Mouse (Mus musculus) embryonic facial prominence, embryonic 11.5 days (tissue): ENCODE measurements around the gene Prickle3. TPM values are rescaled to one million over a fixed set of nuclear protein-coding genes. Genes with fewer than 3 reads are reported as not detected.
A peak's percentile ranks its signal among the peaks of the same experiment; 100 is the strongest.

ENCODE experiments used
- ATAC-seq: fragments of 200-750 bp; cut with Nextera tagmentation; replicated peaks from 2 replicates; pipeline ENCODE4 v1.8.0; 2017; ENCODE audit warnings: low read depth; ENCODE audit not compliant: insufficient number of reproducible peaks, low FRiP score, low TSS enrichment
- DNase-seq: peaks from one replicate; pipeline ENCODE4 v3.0.0-alpha.2; 2015; ENCODE audit warnings: low spot score
- H3K27ac ChIP-seq: fragments of 300-500 bp; sonication (generic); replicated peaks from 2 replicates; pipeline ENCODE4 v1.5.1; 2014; ENCODE audit warnings: mild to moderate bottlenecking, low read depth, low read length, control low read depth
- H3K27me3 ChIP-seq: fragments of 300-500 bp; sonication (generic); 2 replicates; pipeline ENCODE4 v1.6.1; 2014; ENCODE audit warnings: mild to moderate bottlenecking, low read length, moderate library complexity, mixed read lengths; ENCODE audit not compliant: control insufficient read depth, insufficient read depth
- H3K36me3 ChIP-seq: fragments of 300-500 bp; sonication (generic); replicated peaks from 2 replicates; pipeline ENCODE4 v1.6.1; 2014; ENCODE audit warnings: low read depth, mild to moderate bottlenecking, low read length, moderate library complexity, mixed read lengths; ENCODE audit not compliant: control insufficient read depth, insufficient read depth
- H3K4me1 ChIP-seq: fragments of 300-500 bp; sonication (generic); 2 replicates; pipeline ENCODE4 v1.6.1; 2014; ENCODE audit warnings: low read length, mixed read lengths; ENCODE audit not compliant: control insufficient read depth, insufficient read depth
- H3K4me2 ChIP-seq: fragments of 300-500 bp; sonication (generic); 2 replicates; pipeline ENCODE4 v1.6.1; 2014; ENCODE audit warnings: low read depth, mild to moderate bottlenecking, control low read depth, low read length, moderate library complexity
- H3K4me3 ChIP-seq: fragments of 300-500 bp; sonication (generic); 2 replicates; pipeline ENCODE4 v1.5.1; 2014; ENCODE audit warnings: low read depth, low read length, control low read depth
- H3K9ac ChIP-seq: fragments of 300-500 bp; sonication (generic); replicated peaks from 2 replicates; pipeline ENCODE4 v1.6.1; 2014; ENCODE audit warnings: mild to moderate bottlenecking, control low read depth, low read length
- H3K9me3 ChIP-seq: fragments of 300-500 bp; sonication (generic); replicated peaks from 2 replicates; pipeline ENCODE4 v1.6.1; 2016; ENCODE audit warnings: mild to moderate bottlenecking, low read length, inconsistent platforms, mixed read lengths; ENCODE audit not compliant: control insufficient read depth
- WGBS: fragments of 180-500 bp; shearing (Covaris S2); extraction: QIAGEN DNeasy Blood & Tissue Kit; methylation state at CpG from one replicate; pipeline ENCODE4 v1.1.7; 2014; 5-methylcytosine and 5-hydroxymethylcytosine counted together
- polyA plus RNA-seq: library from polyadenylated mRNA; unstranded; fragments of >200 nt; fragmentation: Nextera tagmentation; extraction: Ambion mirVana; gene quantifications from 2 replicates; pipeline ENCODE4 v1.2.1, GENCODE M21; 2014

The Prickle3 gene
- polyA plus RNA-seq, result 2.6 and 2.9 TPM in 2 replicates

DNA sequence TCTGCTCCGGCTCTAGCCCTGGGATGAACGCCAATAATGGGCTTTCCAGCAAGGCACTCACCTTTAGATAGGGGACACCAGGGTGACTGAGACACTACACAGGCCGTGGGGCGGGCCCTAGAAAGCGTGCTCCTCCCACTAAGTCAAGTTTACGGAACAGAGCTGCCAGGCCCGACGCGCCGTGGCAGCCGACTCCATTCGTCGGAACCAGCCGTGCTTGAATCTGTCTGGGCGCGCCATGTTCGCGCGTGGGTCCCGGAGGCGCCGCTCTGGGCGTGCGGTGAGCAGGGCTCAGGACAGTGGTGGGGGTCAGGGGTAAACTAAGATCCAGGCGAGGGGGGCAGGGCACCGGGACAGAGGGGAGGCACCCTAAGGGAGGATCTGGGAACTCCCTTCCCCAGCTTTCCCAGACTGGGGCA is at the start of gene Prickle3:
Gene Prickle3 (plus strand): TSS at position 40 of the 419 bp plus-strand sequence.
- no peaks in the 10 kb centered on the region for H3K27me3 ChIP-seq
- WGBS, result 28% methylated on average over 26 of the region's 26 CpGs
- no peaks in the 10 kb centered on the region for H3K36me3 ChIP-seq
- ATAC-seq (peak; percentile 74; the same call in 1 of the 2 replicates), DNase-seq (no peak)
- H3K9me3 ChIP-seq, result no peaks in the 10 kb centered on the region
- H3K4me3 ChIP-seq, result peak within 1 kb of the TSS; percentile 34
- peak within 1 kb of the TSS; percentile 49 for H3K4me2 ChIP-seq
- no peak within 1 kb of the TSS for H3K27ac ChIP-seq
- H3K4me1 ChIP-seq, result no peaks in the 10 kb centered on the region
- peak within 1 kb of the TSS; percentile 46 for H3K9ac ChIP-seq

DNA sequence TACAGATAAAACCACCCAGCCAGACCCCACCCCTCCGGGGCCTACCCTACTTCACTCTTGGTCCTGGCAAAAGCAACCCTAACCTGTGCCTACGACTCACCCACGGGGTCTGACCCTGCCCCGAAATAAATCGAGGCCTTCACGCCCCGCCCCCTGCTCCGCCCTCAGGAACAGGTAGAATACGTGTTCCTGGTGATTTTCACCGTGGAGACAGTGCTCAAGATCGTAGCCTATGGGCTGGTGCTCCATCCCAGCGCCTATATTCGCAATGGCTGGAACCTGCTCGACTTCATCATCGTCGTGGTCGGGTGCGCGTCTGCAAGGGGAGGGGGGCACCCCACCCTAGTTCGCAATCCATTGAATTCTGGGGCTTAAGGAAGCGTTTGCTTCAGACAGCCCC is 47.0 kb upstream of the Prickle3 start:
- H3K9me3 ChIP-seq, result no peaks in the 10 kb centered on the region
- peak overlapping the region; percentile 57 for H3K4me2 ChIP-seq
- H3K4me1 ChIP-seq, result no peaks in the 10 kb centered on the region
- H3K4me3 ChIP-seq, result peak overlapping the region; percentile 32
- H3K9ac ChIP-seq, result no peak overlapping the region; the same call in 1 of the 2 replicates
- DNase-seq (no peak), ATAC-seq (no peak)
- no peak overlapping the region for H3K27ac ChIP-seq
- WGBS, result 22% methylated on average over 21 of the region's 21 CpGs
- H3K27me3 ChIP-seq, result no peaks in the 10 kb centered on the region
- no peaks in the 10 kb centered on the region for H3K36me3 ChIP-seq

DNA sequence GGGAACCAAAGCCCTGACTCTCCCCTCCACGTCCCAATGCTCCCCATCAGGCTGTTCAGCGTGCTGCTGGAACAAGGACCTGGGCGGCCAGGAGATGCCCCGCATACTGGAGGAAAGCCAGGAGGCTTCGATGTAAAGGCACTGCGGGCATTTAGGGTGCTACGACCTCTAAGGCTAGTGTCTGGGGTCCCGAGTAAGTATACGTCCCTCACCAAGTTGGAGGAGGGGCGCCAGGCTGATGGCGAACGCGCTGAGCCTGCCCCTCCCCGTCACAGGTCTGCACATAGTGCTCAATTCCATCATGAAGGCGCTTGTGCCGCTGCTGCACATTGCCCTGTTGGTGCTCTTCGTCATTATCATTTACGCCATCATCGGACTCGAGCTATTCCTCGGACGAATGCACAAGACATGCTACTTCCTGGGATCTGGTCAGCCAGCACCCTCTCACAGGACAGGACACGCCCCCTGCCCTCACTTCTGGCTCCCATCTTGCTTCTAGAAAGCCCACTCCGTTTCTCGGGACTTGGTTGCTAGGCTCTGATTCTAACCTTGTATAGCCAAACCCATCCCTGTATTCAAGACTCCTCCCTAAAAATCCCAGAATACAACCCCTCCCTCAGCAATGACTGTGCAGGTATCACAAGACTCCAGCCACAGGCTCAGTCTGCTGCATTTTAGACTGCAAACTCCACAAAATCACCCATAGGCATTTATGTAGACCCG is 46.4 kb upstream of the Prickle3 start:
- ATAC-seq, result no peak
- no peaks in the 10 kb centered on the region for H3K27me3 ChIP-seq
- no peaks in the 10 kb centered on the region for H3K4me1 ChIP-seq
- peak; percentile 6 for DNase-seq
- no peaks in the 10 kb centered on the region for H3K36me3 ChIP-seq
- H3K4me2 ChIP-seq, result peak overlapping the region; percentile 57
- no peaks in the 10 kb centered on the region for H3K9me3 ChIP-seq
- peak overlapping the region; percentile 46; the same call in 1 of the 2 replicates for H3K9ac ChIP-seq
- peak overlapping the region; percentile 32 for H3K4me3 ChIP-seq
- no peak overlapping the region for H3K27ac ChIP-seq
- 17% methylated on average over 26 of the region's 26 CpGs for WGBS

DNA sequence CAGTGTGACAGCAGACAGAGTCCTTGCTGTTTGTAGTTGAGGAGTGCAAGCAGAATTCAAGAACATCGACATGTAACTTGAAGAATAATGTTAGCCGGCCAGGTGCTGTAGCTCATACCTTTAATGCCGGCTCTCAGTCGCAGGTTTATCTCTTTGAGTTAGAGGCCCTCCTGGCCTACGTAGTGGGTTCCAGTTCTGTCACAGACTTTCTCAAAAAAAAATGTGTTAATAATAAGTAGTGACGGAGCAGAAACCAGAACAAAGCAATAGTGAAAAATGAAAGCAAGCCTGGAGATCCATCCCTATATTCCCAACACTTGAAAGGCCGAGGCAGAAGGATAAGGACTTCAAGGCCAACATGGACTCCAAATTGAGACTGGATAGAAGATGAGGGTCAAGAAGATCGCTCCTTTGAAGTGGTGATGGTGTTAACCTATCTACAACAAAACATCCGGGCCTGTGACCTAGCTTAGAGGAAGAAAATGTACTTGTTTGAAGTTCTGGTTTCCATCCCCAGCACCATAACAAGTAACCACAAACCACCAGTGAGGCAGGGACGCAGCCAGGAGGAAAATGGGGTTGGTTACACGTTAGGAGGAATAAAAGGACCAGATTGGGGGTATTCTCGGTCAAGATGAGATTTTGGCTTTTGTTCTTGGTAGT is 39.0 kb upstream of the Prickle3 start:
- DNase-seq (no peak), ATAC-seq (no peak)
- no peak overlapping the region for H3K9ac ChIP-seq
- H3K4me1 ChIP-seq, result no peaks in the 10 kb centered on the region
- H3K4me2 ChIP-seq, result no peak overlapping the region
- H3K9me3 ChIP-seq, result no peaks in the 10 kb centered on the region
- no peaks in the 10 kb centered on the region for H3K27me3 ChIP-seq
- no peak overlapping the region for H3K4me3 ChIP-seq
- H3K36me3 ChIP-seq, result no peaks in the 10 kb centered on the region
- no peak overlapping the region for H3K27ac ChIP-seq
- WGBS, result 82% methylated on average over 12 of the region's 12 CpGs

DNA sequence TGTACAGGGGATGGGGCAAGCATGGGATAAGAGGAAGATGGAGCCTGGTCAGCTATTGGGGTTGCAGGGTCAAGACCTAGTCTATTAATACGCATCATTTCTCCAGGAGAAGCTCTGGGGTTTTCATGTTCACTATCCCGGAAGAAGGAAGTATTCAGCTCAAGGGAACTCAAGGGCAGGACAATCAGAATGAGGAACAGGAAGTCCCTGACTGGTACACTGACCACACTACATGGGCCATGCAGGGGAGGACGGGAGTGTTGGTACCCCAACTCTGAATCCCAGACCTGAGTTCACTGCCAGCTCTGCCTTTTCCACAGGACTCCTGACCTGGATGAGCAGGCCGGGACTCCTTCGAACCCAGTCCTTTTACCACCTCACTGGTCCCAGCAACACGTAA is 24.5 kb upstream of the Prickle3 start:
- no peak for ATAC-seq
- WGBS, result 90% methylated on average over 6 of the region's 6 CpGs

DNA sequence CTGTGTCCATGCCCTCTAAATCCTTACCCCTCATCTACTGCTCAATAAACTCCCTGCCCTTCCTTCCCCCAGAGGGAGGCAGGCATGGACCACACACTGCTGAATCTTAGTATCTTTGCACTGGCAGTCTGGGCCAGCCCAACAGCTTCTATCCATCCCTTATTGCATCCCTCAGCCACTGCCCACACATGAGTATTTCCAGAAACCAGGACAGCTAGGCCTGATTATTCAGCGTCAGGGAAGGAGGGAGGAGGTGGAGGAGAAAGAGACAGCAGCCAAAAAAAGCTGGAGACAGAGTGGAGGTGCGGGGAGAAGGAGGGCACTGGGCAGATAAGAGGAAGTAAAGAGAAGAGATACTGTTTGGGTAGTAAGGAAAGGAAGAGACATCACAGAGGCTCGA is 22.0 kb upstream of the Prickle3 start:
- no peak for DNase-seq
- 69% methylated on average over 3 of the region's 3 CpGs for WGBS
- no peak overlapping the region for H3K4me3 ChIP-seq
- no peaks in the 10 kb centered on the region for H3K36me3 ChIP-seq
- H3K4me1 ChIP-seq, result no peaks in the 10 kb centered on the region
- ATAC-seq, result no peak
- 0 out of 2 replicates have a peak, but pooled peaks cover 2% of the 10 kb centered on the region for H3K27me3 ChIP-seq
- H3K27ac ChIP-seq, result no peak overlapping the region
- no peaks in the 10 kb centered on the region for H3K9me3 ChIP-seq
- no peak overlapping the region for H3K4me2 ChIP-seq
- H3K9ac ChIP-seq, result no peak overlapping the region

More for the DNA sequence above, 24.5 kb upstream of the Prickle3 start:
- H3K4me2 ChIP-seq, result no peak overlapping the region
- no peak overlapping the region for H3K4me3 ChIP-seq
- no peak overlapping the region for H3K9ac ChIP-seq
- H3K27ac ChIP-seq, result no peak overlapping the region
- no peaks in the 10 kb centered on the region for H3K36me3 ChIP-seq
- H3K27me3 ChIP-seq, result no peaks in the 10 kb centered on the region
- no peaks in the 10 kb centered on the region for H3K4me1 ChIP-seq
- H3K9me3 ChIP-seq, result no peaks in the 10 kb centered on the region
- DNase-seq, result no peak

DNA sequence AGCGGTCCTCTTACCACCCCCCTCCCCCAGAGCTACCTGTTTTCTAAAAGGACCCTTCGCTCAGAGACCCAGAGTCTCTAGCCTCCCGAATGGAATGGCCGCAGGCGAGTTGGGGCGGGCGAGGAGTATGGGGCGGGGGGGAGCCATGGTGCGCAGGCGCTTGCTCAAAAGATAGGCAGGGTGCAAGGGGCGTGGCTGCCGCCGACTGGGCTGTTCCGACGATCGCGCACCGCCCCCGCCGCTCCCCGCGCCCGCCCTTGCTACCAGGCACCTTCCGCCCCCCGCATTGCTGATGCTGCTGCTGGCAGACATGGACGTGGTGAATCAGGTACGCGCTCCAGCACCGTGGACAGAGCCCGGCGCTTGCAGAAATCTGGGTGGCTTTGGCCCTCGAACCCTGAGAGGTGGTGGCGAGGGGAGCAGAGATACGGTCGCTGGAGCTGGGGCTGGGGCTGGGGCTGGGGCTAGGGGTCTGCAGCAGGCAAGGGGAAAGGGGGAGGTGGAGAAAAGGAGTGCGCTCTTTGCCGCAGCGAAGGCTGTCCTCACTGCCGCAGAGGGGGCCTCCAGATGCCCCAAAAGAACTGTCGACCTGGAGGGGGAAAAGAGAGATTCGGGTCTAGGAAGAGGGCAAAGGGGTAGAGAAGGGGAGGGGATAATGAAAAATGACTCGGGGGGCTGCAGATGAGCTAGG is 18.5 kb upstream of the Prickle3 start, which contains the start of gene Syp:
Gene Syp (plus strand): TSS at position 71 of the 691 bp plus-strand sequence.
- H3K9me3 ChIP-seq, result no peaks in the 10 kb centered on the region
- H3K4me2 ChIP-seq, result peak within 1 kb of the TSS; percentile 34
- WGBS, result 14% methylated on average over 38 of the region's 42 CpGs
- ATAC-seq (peak; percentile 73), DNase-seq (peak; percentile 80)
- H3K27ac ChIP-seq, result no peak within 1 kb of the TSS
- no peak within 1 kb of the TSS for H3K9ac ChIP-seq
- peak within 1 kb of the TSS; percentile 24 for H3K4me3 ChIP-seq
- no peaks in the 10 kb centered on the region for H3K36me3 ChIP-seq
- 0 out of 2 replicates have a peak, but pooled peaks cover 2% of the 10 kb centered on the region for H3K27me3 ChIP-seq
- H3K4me1 ChIP-seq, result no peaks in the 10 kb centered on the region
